Mouse (Mus musculus): ENCODE measurements around the gene Slc22a13. TPM values are rescaled to one million over a fixed set of nuclear protein-coding genes. Genes with fewer than 3 reads are reported as not detected.

Gene Slc22a13
- not detected for polyA plus RNA-seq (2014; fragmentation: Illumina TruSeq; extraction: RNeasy Lipid Tissue Mini Kit (QIAGEN cat#74804); ENCODE audit: insufficient read depth, low read depth, low replicate concordance)

DNA sequence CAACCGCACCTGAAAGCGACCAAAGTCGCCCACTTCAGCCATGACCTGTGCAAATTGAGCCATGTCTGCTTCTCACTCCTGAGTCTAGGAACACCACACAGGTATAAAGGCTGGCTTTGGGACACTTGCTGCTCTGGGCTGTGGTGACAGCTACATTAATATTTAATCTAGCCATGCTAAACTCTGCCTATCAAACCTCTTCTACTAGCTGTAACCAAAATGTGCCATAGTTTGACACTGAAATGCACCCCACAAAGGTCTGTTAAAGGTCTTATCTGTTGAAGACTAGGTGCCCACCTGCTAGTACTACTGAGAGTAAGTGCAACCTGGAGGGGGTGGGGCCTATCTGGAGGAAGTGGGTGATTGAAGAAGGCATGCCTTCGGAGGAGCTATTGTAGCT lies at the start of gene Slc22a13:
Gene Slc22a13, minus strand, starts transcription at position 101 of the 400 bp plus-strand sequence.

DNA sequence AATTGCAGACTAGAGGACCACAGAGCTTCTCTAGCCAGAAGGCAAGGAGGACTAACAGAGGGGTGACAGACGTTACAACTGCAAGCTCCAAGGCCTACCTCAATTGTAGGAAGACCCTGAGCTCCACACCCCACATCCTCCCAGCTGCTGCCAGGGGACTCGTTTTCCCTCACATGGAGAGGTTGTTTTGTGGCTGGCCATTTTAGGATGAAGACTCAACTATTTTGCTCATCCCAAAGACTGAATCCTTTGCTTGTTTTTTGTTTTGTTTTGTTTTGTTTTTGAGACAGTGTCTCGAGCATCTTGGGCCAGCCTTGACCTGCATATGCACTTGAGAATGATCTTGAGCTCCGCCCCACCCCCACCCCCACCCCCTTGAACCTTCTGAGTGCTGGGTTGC lies 50.0 kb downstream of the Slc22a13 start, which contains the start of gene Gm47289:
Gene Gm47289, plus strand, starts transcription at position 301 of the 400 bp plus-strand sequence.

DNA sequence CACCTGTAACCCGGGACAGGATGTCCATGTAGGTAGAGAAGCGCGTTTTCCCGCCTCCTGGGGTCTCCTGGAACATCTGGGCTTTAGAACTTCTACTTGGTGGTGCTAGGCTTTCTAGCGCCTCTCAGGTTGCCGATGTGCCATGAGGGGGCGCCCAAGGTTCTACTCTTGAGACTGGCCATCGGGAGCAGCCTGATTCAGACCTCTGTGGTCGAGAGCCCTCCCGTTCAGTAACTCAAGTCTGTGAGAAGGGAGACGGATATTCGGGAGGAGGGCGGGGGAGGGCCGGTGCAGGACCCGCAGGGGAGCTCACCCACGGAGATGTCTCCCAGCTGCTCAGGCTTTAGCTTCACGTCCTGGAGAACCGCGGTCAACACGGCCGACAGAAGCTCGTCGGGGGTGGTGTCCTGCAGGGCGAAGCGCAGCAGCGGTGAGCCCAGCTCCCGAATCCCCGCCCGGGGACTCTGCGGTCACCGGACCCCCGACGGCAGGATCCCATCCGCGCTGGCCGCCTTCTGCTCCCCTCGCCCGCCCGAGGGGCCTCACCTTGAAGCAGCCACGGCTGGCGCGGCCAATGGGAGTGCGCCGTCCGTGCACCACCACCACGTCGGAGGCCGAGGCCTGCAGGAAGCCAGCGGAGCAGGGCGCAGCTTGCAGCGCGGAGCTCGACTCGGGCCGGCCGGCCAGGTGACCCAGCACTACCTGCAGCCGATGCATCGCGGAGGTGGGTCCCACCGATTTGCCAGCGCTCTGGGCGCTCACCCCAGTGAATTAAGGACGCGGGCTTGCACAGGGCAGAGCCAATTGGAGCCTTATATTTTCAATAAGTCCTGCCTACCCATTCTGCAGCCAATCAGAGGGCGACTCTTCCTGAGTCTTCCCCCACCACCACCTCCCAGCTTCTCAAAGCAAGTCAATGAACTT lies 52.4 kb downstream of the Slc22a13 start, which contains the start of gene Acaa1b:
Gene Acaa1b, minus strand, starts transcription at position 816 of the 924 bp plus-strand sequence.

Other genes starting within 250 kb of the Slc22a13 start
- 10.7 TPM for gene Vill, start 156.3 kb downstream of the Slc22a13 start, polyA plus RNA-seq (2014; fragmentation: Illumina TruSeq; extraction: RNeasy Lipid Tissue Mini Kit (QIAGEN cat#74804); ENCODE audit: insufficient read depth, low read depth, low replicate concordance)
- gene Plcd1, start 115.6 kb downstream of the Slc22a13 start, polyA plus RNA-seq (2014; fragmentation: Illumina TruSeq; extraction: RNeasy Lipid Tissue Mini Kit (QIAGEN cat#74804); ENCODE audit: insufficient read depth, low read depth, low replicate concordance) = 6.0 TPM
- gene Dlec1, start 106.6 kb downstream of the Slc22a13 start, polyA plus RNA-seq (2014; fragmentation: Illumina TruSeq; extraction: RNeasy Lipid Tissue Mini Kit (QIAGEN cat#74804); ENCODE audit: insufficient read depth, low read depth, low replicate concordance) = 2.2 TPM
- gene Acaa1b, start 52.0 kb downstream of the Slc22a13 start, polyA plus RNA-seq (2014; fragmentation: Illumina TruSeq; extraction: RNeasy Lipid Tissue Mini Kit (QIAGEN cat#74804); ENCODE audit: insufficient read depth, low read depth, low replicate concordance) = 11.7 TPM
- gene Gm47289, start 49.9 kb downstream of the Slc22a13 start, polyA plus RNA-seq (2014; fragmentation: Illumina TruSeq; extraction: RNeasy Lipid Tissue Mini Kit (QIAGEN cat#74804); ENCODE audit: insufficient read depth, low read depth, low replicate concordance) = not detected
- gene Oxsr1, start 113.3 kb upstream of the Slc22a13 start, polyA plus RNA-seq (2014; fragmentation: Illumina TruSeq; extraction: RNeasy Lipid Tissue Mini Kit (QIAGEN cat#74804); ENCODE audit: insufficient read depth, low read depth, low replicate concordance) = 17.2 TPM
- 104 TPM for gene Acaa1a, start 130.6 kb upstream of the Slc22a13 start, polyA plus RNA-seq (2014; fragmentation: Illumina TruSeq; extraction: RNeasy Lipid Tissue Mini Kit (QIAGEN cat#74804); ENCODE audit: insufficient read depth, low read depth, low replicate concordance)
- 35.8 TPM for gene Myd88, start 132.3 kb upstream of the Slc22a13 start, polyA plus RNA-seq (2014; fragmentation: Illumina TruSeq; extraction: RNeasy Lipid Tissue Mini Kit (QIAGEN cat#74804); ENCODE audit: insufficient read depth, low read depth, low replicate concordance)
- 1.7 TPM for gene Xylb, start 148.3 kb upstream of the Slc22a13 start, polyA plus RNA-seq (2014; fragmentation: Illumina TruSeq; extraction: RNeasy Lipid Tissue Mini Kit (QIAGEN cat#74804); ENCODE audit: insufficient read depth, low read depth, low replicate concordance)
- gene Slc22a14, start 156.5 kb upstream of the Slc22a13 start, polyA plus RNA-seq (2014; fragmentation: Illumina TruSeq; extraction: RNeasy Lipid Tissue Mini Kit (QIAGEN cat#74804); ENCODE audit: insufficient read depth, low read depth, low replicate concordance) = 1.2 TPM
- 1.6 TPM for gene Acvr2b, start 193.0 kb upstream of the Slc22a13 start, polyA plus RNA-seq (2014; fragmentation: Illumina TruSeq; extraction: RNeasy Lipid Tissue Mini Kit (QIAGEN cat#74804); ENCODE audit: insufficient read depth, low read depth, low replicate concordance)
- gene Exog, start 235.8 kb upstream of the Slc22a13 start, polyA plus RNA-seq (2014; fragmentation: Illumina TruSeq; extraction: RNeasy Lipid Tissue Mini Kit (QIAGEN cat#74804); ENCODE audit: insufficient read depth, low read depth, low replicate concordance) = 4.7 TPM

Data from lung, adult 10 weeks (tissue).